Mouse (Mus musculus) heart, postnatal 0 days (tissue): Measurements from ENCODE around the gene Ralgapa1.

Experiments used
- CTCF ChIP-seq: IDR thresholded peaks from 2 replicates; pipeline ENCODE4 v1.5.1; 2016; ENCODE audit warnings: antibody characterized with exemption, control low read depth, low read depth
- EP300 ChIP-seq: IDR thresholded peaks from 2 replicates; pipeline ENCODE4 v1.6.1; 2016; ENCODE audit warnings: antibody characterized with exemption, low read depth

GRCm38 (mm10) chr12:55620321-55620720 lies 200.6 kb downstream of the Ralgapa1 start:
- TF ChIP-seq CTCF (no peak), EP300 (no peak)
